Mouse (Mus musculus): ENCODE data around the gene Srsf2.
"Not testable (repeated sequence)": the region's sequence is repeated elsewhere in the genome, so short reads cannot be mapped to it uniquely, and the experiment has no call there.

The Srsf2 gene

DNA sequence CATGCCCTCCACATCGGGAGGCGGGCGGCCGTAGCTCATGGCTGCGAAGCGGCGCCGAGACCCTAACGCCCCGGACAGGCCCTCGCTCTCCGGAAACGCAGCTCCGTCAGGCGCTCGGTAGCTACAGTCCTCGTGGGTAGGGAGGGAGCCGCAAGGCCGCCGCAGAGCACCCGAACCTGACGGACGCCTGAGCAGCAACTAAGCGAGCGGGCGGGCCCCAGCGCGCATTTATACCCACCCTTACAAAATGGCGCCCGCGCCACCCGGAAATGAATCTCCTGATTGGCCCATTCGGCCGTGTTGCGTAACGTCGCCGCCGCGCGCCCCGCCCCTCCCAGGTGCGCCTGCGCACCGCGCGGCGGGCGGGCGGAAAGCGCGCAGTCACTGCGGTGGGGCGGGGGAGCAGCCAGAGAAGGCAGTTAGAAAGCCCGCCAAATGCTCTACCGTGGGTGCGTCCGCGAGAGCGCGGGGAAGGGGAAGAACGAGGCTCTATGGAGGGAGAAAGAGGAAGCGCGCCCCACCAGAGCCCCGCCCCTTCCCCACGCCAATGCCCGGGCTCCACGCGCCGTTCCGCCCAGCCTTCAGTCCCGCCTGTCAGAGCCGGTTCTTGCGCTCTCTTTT lies at the start of gene Srsf2:
Gene Srsf2, minus strand, starts transcription at position 204 of the 621 bp plus-strand sequence.
- peak; percentile 97 for DNase-seq

DNA sequence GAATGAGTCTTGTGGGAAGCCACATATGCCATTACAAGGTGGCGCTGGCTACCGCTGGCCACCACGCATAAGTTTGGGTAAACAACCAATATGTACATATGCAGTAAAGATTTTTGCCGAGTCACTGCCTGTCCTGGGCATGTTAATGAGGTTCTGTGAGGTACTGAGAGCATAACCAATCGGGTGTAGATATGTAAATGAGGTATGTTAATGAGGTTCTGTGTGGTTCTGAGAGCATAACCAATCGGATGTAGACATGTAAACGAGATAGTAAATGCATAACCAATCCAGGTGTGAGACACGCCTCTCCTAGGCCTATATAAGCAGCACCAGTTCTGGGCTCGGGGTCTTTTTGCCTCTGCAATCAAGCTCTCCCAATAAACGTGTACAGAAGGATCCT lies 49.7 kb upstream of the Srsf2 start:
- DNase-seq: not testable (repeated sequence)

DNA sequence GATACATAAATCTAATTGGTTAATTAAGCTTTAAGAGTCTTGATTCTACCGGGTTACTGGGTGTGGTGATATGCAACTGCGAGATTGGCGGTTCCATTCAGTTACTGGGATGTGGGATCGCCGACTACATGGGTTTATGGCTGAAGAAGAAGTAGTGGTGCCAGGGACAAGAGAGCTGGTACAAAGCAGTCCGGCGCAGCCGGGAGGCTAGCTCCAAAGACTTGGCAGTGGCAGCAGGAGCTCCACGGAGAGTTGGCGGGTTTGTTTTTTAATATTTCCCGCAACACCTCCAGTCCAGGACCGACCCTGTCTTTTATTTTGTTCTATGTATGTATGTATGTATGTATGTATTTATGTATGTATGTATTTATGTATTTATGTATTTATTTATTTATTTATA lies 46.4 kb upstream of the Srsf2 start:
- DNase-seq: no peak

DNA sequence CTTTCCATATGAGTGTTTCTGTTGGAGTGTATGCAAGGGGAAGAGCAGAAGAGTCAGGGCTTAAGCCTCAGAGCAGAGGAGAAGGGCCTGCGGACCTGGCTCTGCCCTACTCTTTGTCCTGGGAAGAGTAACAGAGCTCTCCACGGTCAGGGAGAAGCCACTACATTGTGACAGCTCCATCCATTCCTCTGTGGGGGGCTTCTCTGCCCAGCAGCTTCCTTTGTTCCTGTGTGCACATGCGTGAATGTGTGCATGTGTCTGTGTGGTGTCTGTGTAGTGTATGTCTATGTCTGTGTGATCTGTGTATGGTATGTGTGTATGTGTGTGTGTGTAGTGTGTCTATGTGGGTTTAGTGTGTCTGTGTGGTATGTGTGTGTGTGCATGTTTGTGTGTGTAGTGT lies 42.5 kb upstream of the Srsf2 start:
- no peak for DNase-seq

DNA sequence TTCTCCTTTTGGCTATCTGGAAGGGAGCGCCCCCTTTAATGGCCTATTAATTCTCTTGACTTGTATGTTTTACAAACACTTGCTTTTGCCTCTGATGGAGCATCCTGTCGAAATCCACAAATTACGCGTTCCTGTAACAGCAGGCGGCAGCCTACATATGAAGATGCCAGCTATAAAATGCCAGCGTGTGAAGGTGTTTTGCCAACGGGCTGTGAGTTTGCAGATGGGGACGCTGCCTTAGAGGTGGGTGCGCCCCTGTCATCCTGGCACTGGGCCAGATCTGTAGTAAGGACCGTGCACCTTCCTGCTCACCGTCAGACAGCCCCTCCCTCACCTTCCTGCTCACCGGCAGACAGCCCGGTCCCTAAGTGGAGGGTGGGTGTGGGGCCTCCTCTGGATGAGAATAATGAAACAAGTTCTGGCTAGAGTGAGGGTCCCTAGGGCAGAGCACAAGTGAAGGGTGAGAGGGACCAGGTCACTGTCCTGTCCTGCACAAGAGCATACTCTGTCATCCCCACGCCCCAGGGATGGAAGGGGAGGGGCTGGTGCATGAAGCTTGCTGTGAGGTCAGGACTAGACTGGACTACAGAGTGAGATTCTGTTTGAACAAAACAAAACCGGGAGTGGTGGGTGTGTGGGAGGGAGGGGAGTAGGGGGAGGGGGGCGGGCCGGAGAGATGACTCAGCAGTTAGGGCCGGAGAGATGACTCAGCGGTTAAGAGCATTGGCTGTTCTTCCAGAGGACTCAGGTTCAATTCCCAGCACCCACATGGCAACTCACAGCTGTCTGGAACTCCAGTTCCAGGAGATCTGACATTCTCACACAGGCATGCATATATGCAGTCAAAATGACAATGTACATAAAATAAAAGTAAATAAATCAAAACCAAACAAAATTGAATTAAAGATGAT lies 40.9 kb upstream of the Srsf2 start:
- no peak for DNase-seq

DNA sequence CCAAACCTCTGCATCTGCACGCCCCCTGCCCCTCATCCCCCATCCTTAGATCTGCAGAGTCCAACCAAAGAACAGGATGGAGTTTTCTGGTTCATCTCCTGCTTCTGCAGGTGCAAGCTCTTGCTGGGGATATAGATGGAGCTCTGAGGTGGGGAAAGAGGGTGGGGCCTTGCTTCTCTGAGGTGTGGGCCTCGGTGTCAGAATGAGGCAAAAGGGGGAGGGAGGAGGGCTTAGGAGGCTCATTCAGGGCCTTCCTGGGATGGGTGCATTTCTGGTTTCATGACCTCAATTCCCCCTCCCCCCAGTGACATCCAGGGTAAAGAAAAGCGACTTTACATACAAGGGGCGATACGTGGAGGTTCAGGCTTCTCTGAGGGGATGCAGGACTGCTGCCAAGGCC lies 34.2 kb upstream of the Srsf2 start:
- no peak for DNase-seq

DNA sequence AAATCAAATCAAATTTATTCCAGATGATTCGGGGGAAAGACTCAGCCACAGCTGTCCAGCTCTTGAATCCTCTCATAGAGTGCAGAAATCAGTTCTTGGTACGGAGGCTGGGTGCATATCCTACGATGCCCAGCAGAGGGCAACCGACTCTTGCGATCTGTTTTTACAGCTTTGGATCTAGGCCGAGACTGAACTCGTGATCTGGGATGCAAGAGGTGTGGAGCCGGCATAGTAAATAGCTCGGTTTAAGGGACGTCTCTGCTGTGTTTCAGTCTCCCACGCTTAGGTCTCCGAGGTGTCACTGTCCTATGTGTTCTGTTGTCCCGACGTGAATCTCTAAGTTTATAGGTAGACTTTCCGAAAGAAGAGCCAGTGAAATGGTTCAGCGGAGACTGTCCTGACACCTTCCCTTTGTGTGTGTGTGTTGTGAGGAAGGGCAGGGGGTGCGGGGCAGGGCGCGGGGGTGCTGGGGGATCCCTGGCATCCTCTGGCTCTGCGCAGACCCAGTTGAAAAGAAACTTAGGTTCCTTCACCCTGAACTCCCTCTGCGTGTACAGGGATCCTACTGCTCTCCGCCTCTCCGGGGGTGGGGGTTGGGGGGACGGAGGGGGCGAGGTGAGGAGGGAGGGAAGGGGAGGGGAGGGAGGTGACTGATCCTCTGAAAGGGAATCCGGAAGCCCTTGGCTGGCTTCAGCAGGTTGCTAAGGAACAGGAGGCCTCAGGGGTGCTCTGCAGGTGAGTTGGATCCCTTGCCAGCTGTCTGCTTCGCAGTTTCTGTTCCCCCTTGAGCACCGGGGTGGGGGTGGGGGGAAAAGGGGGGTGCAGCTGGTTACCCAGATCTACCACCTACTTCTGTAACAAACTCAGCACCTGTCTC lies 32.6 kb upstream of the Srsf2 start:
- peak; percentile 71 for DNase-seq

GRCm38 (mm10) chr11:116884061-116884460 lies 31.2 kb upstream of the Srsf2 start:
- DNase-seq: no peak

DNA sequence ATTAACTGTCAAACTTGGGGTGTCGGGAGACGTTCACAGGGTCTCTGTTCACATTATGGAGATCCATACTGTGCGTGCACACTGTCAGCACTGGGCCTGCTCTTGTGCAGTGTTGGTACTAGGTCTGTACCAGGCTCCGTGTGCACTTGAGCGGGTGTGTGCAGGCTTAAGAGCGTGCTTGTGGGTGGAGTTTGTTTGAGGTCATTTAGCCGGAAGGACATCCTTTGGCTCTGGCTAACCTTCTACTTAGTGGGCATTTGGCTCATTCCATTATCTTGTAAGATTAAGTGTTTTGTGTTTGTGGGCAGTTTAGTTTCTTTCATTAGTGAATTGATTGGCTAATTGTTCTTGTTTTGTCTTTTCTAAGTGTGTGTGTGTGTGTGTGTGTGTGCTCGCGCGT lies 29.6 kb upstream of the Srsf2 start:
- no peak for DNase-seq

GRCm38 (mm10) chr11:116881440-116881839 lies 28.5 kb upstream of the Srsf2 start:
- DNase-seq: no peak

DNA sequence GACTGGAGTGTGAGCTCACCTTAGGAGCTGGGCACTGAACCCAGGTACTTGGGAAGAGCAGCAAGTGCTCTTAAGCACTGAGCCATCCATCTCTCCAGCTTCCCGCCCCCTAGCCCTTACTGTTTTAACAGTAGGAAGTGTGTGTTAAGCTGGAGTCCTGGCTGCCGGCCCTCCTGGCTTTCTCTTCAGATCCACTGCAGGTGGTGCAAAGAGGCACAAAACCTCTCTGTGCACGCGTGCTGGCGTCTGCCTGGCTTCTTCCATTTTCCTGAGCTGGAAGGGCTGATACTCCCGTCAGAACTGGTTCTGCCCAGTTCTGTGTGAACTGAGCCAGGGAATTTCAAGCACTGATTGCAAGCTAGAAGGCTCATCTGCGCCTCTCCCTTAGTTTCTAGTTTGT lies 27.9 kb upstream of the Srsf2 start:
- DNase-seq: no peak

DNA sequence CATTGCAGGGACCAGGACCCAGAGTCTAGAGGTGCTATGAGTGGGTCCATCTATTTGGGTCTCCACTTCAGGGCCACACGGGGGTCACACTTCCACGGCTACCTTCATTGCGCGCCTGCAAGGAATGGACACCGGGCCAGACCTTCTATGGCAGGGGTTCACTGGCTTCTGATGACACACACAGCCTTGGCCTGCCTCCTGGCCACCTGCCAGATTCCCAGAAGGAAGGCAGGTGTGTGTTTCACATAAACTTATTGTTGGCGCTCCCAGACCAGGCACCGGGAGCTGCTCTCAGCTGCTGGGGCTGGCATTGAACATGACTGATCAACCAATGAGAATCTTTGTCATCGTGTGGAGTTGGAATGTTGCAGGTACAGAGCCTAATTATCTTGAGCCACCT lies 25.6 kb upstream of the Srsf2 start:
- DNase-seq: no peak

DNA sequence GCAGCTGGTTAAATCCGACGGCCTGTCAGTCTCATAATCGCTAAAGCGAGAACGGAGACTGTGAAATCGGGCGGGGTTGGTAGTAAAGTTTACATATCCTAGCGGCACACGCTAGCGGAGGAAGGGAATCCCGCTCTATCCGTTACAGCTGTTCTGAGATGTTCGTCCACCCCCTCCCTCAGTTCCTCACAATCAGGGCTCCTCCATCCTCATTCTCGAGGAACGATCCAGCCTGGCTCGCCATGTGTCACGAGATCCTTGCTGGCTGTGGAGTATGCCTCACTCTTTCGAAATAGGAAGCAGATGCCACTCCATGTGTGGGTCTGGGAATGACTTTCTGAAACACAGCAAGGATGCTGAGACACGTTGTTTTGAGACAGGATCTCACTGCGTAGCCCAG lies 21.1 kb upstream of the Srsf2 start:
- DNase-seq: no peak

GRCm38 (mm10) chr11:116871538-116871937 lies 18.6 kb upstream of the Srsf2 start:
- DNase-seq: no peak

GRCm38 (mm10) chr11:116869641-116870040 lies 16.7 kb upstream of the Srsf2 start:
- no peak for DNase-seq

DNA sequence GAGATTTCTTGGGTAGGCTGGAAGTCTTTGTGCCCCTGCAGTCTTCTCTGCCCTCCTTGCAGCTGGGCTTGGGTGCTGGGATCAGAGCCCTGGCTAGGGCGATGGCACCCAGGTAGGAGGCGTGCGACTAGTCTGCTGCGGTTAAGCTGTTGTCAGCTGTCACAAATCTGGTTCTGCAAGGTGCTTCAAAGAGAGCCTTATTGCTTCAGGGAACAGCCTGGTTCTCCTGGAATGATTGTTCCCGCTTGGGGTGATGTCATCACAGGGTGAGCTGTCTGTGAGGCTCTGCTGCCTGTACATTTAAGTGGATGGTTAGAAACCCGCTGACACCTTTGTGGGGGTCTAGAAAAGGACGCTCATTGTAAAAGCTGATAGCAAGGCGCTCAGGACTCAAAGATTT lies 16.3 kb upstream of the Srsf2 start:
- no peak for DNase-seq

GRCm38 (mm10) chr11:116868129-116868528 lies 15.2 kb upstream of the Srsf2 start:
- DNase-seq: no peak

DNA sequence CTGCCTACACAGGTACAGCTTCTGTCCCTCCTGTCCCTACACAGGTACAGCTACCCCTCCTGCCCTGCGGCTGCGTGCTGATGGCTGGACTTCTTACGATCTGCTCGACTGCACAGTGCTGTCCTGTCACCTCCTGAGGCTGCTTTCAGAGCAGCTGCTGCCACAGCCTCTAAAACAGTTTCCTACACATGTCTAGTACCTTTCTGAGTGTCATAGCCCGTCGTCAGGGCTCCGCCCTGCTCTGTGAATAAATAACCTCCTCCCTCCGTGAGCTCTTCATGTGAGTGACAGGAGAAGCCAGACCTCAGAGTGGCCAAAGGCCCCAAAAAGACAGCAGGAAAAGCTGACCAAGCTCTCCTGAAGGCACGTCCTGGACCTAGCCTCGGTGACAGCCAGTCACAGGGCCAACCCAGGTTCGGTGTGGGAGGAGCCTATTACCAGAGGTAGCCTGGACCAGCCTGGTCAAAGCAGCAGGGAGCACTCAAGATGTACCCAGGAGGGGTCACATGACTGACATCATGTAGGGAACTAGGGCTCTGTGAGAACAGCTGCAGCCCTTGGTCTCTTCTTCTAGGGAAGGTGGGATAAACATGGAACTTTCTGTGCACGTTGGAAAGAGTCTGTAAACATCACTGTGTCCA lies 13.2 kb upstream of the Srsf2 start:
- no peak for DNase-seq

- DNase-seq: no peak
Measured at GRCm38 (mm10) chr11:116864444-116864843, 11.6 kb upstream of the Srsf2 start.

DNA sequence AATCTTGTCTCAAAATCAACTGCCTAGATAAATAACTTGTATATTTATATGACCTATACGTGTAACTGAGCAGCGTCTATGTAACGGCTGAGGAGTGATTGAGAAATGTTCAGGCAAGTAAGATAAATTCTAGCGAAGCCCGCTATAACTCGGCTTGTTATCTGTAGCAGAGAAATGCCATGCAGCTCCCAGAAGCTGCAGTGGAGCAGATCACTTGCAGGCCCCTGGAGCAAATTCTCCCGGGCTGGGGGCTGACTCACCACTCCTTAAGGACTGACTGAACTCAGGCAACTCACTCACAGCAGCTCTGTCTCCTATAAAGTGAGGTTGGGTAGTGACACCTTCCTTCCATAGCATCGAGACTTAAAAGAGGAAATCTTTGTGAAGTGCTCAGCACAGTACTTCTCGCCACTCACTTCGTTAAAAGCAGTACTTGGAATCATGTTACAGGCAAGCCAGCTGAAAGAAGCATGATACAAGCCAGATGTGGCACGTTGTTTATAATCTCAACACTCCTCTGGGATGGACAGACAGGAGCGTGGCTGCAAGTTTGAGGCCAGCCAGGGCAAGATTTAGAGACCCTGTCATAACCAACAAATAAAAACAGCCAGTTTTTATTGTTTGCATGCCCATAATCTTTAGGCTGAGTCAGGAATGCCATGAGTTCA lies 4.4 kb upstream of the Srsf2 start:
- no peak for DNase-seq

- DNase-seq: no peak
Measured at GRCm38 (mm10) chr11:116854279-116854678, 1.4 kb upstream of the Srsf2 start.

DNA sequence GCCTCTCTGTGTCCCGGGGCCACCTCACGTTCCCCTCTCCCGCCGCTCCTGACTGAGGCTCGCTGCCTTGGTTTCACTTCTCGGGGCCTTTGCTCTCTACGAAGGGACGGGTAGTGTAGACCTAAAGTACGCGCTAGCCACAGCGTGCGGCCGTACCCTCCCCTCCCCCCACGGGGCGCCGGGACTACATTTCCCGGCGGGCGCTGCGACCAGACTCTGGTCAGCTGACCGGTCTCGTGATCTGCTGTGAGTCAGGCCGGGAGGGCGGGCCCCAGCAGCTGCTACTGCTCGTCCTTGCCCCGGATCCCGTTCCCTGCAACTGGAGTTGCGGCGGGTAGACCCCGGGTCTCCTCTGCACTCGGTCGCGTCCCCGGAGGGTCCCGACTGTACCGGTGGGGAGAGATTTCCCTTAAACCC lies 626 bp upstream of the Srsf2 start:
- peak; percentile 97 for DNase-seq
